Mouse (Mus musculus) bone marrow macrophage, adult 2 months (primary cell): Measurements from ENCODE around the gene Arfgef3. TPM values are rescaled to one million over a fixed set of nuclear protein-coding genes. Genes with fewer than 3 reads are reported as not detected.
A peak's percentile ranks its signal among the peaks of the same experiment; 100 is the strongest.

Source experiments
- H3K27ac ChIP-seq: 2 replicates; pipeline ENCODE4 v1.5.1; 2012; ENCODE audit warnings: low read depth, low read length; ENCODE audit not compliant: insufficient read depth
- H3K4me1 ChIP-seq: 2 replicates; pipeline ENCODE4 v1.6.1; 2012; ENCODE audit warnings: low read length; ENCODE audit not compliant: control insufficient read depth, insufficient read depth
- H3K4me3 ChIP-seq: 2 replicates; pipeline ENCODE4 v1.5.1; 2012; ENCODE audit warnings: mild to moderate bottlenecking, low read length, moderate library complexity; ENCODE audit not compliant: insufficient read depth
- CTCF ChIP-seq: IDR thresholded peaks from 2 replicates; pipeline ENCODE4 v1.5.1; 2012; ENCODE audit warnings: low read depth, mild to moderate bottlenecking, low read length, moderate library complexity
- POLR2A ChIP-seq: IDR thresholded peaks from 2 replicates; pipeline ENCODE4 v1.6.1; 2012; ENCODE audit warnings: mild to moderate bottlenecking, low read depth, low read length, borderline replicate concordance
- polyA plus RNA-seq: library from polyadenylated mRNA; stranded (reverse); fragments of >200 nt; gene quantifications from 2 replicates; pipeline ENCODE4 v1.2.4, GENCODE M21; 2012; ENCODE audit not compliant: missing spikeins, insufficient read depth, insufficient read length

Arfgef3 gene
- polyA plus RNA-seq, 1 experiment = 2.0 TPM

- H3K27ac ChIP-seq = no peak overlapping the region
- TF ChIP-seq CTCF (no peak), POLR2A (no peak)
- 0 out of 2 replicates have a peak, but pooled peaks cover 2% of the 10 kb centered on the region for H3K4me1 ChIP-seq
- no peak overlapping the region for H3K4me3 ChIP-seq
Observed at GRCm38 (mm10) chr10:18696461-18696860, 47.3 kb downstream of the Arfgef3 start.

DNA sequence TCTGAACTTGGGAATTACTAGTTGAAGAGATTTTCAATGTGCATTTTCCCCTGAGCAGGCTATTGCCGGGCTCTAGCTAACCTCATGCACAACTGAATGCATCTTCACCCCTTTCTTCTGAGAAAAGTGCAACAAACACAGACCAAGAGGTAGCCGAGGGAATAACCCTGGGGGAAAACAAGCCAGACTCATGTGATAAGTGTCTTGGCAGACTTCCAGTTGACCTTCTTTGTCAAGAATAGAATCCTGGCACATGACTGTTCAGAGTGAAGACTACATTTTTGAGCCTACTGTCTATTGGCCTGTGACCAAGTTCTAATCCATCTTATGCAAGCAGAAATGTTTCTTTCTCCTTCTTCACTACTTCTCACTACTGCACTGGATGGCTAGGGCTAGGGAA is 55.5 kb downstream of the Arfgef3 start:
- TF ChIP-seq POLR2A (no peak), CTCF (no peak)
- Histone ChIP-seq H3K4me3 (no peak overlapping the region), H3K27ac (peak overlapping the region; percentile 36), H3K4me1 (peaks cover 11% of the 10 kb centered on the region)

GRCm38 (mm10) chr10:18681385-18681954 is 62.3 kb downstream of the Arfgef3 start:
- TF ChIP-seq CTCF (no peak), POLR2A (no peak)
- Histone ChIP-seq H3K4me3 (no peak overlapping the region), H3K27ac (no peak overlapping the region), H3K4me1 (no peaks in the 10 kb centered on the region)

DNA sequence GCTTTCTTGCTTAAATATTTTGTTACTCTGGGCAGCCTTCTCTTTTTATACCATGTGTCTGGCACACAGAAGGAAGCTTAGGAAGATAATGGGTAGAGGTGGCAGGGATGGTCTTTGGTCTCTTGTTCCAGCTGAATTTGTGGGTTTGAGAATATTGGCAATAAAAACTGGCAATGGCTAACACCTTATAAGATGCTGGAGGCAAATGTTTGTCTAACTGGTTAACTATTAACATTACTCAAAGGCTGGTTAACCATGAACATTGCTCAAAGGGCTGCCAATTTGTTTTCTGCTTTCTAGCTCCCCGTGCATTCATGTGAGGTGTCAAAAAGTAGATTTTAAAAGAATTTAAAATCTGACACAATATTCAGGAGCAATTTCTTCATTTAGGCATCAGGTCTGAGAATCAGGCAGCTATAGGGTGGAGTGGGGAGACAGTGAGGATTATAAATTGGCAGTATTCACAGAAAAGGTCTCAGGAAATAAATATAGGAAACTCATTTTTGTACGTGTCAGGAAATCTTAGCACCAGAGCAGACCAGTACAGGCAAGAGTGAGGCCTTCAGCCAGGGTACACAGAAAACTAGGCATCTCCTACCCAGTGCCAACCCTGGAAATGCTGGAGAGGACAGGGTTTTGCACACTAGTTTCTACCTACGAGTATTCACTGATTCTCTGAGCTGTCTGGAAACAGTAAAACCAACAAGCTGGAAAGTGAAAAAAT is 62.9 kb downstream of the Arfgef3 start:
- H3K4me3 ChIP-seq = no peak overlapping the region
- H3K27ac ChIP-seq = no peak overlapping the region
- H3K4me1 ChIP-seq = no peaks in the 10 kb centered on the region
- TF ChIP-seq POLR2A = no peak
- TF ChIP-seq CTCF = no peak

DNA sequence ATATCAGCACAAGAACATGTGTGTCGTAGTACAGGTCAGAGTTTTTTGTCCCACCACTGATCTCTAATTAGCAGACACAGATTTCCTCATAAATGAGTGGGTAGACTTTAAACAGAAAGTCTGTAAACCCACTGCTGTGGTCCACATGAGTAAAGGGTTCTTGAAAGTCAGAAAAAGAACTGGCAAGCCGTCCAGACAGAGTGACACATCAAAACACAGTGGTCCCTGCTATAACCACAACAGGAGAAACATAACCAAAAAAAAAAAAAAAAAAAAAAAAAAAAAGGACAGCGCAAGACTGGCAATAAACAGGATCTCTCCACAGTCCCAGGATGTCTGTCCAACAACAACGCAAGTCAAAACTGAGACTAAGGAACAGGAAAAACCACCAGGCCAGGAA is 64.9 kb downstream of the Arfgef3 start:
- Histone ChIP-seq H3K4me3 (no peak overlapping the region), H3K4me1 (no peaks in the 10 kb centered on the region), H3K27ac (no peak overlapping the region)
- TF ChIP-seq CTCF = no peak
- TF ChIP-seq POLR2A = no peak

DNA sequence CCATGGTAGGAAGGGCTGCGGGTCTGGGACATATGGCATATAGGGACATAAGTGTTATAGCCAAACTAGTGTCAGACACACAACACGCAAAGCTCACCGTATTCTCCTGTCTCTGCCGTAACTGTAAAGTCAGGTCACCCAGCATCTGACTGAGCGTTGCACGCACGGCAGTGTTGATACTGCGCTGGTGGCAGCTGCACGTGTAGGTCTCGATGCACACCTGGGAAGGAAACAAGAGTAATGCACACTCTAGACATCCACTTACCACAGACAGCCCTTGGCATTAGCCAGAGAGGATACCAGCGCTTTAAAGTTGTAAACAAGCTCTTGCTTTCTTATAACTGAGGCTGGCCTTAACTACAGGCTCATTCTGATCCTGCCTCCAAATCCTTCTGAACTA is 79.0 kb downstream of the Arfgef3 start:
- no peak for TF ChIP-seq POLR2A
- no peak for TF ChIP-seq CTCF
- Histone ChIP-seq H3K27ac (no peak overlapping the region), H3K4me3 (no peak overlapping the region), H3K4me1 (no peaks in the 10 kb centered on the region)

DNA sequence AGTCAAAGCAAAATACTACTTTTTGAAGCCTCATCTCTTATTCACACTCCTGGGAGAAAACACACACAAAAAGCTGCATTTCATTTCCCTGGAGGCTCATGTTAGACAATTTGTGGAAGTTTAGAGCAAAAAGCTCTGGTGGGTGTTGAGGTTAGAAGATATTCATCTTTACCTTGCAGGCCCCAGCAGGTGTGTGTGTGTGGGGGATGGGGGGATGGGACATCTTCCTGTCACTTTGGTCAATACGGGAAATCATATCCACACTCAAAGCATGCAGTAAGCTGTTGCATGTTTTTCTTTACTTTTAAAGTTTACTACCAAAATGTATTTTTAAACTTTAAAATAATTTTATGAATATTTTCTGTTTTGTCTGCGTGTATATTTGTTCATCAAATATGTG is 79.7 kb downstream of the Arfgef3 start:
- Histone ChIP-seq H3K4me3 (no peak overlapping the region), H3K27ac (no peak overlapping the region)
- no peak for TF ChIP-seq CTCF
- no peak for TF ChIP-seq POLR2A

DNA sequence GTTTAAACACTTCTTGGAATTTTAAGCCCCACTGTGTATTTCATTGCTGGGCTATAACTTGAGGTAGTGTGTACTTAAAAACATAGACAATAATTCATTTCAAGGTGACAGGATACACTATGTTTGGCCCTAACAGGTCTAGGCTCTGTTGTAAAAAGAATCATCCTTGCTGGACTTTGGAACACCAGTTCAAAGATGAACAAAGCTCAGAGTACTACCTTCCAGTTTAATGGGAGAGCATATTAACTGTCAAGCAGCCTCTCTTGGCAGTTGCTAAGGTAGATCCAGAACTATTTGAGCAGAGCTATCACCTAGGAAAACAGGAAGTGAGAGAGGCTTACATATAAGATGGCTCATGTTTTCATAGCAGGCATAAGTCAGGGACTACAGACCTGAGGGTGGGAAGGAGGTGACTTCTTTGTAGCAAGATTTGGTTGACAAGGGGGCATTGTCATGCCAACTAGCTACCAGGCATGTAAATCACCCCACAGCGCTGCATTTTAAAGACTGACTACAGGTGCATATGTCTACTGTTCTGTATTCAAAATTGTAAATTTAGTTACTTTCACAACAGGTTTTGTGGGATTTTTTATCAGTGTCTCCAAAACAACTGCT is 82.0 kb downstream of the Arfgef3 start:
- no peak overlapping the region for H3K27ac ChIP-seq
- H3K4me3 ChIP-seq = no peak overlapping the region
- H3K4me1 ChIP-seq = no peaks in the 10 kb centered on the region
- TF ChIP-seq CTCF (no peak), POLR2A (no peak)

More for the DNA sequence above, 79.7 kb downstream of the Arfgef3 start:
- H3K4me1 ChIP-seq = no peaks in the 10 kb centered on the region

- Histone ChIP-seq H3K27ac (no peak overlapping the region), H3K4me1 (no peaks in the 10 kb centered on the region), H3K4me3 (no peak overlapping the region)
- no peak for TF ChIP-seq CTCF
- no peak for TF ChIP-seq POLR2A
Observed at GRCm38 (mm10) chr10:18660998-18661397, 82.8 kb downstream of the Arfgef3 start.

DNA sequence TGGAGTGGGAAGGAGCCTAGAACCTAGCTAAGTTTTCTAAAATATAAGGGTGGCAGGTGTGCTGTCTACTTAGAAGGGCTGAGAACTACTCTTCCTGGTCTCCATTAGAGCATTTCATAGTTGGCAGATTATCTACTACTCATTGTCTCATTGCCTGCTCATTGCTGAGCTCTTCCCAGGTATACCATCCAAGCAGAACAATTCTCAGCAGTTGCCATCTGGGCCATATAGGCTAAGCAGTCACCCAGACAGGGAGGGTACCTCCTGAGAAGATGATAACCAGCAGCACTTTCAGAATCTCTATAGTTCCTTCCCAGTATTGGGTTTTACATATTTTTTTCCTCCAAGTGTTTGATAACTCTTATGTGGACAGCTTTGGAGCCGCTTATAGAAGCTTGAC is 86.2 kb downstream of the Arfgef3 start:
- no peak for TF ChIP-seq POLR2A
- TF ChIP-seq CTCF = no peak
- H3K4me3 ChIP-seq = no peak overlapping the region
- H3K4me1 ChIP-seq = no peaks in the 10 kb centered on the region

GRCm38 (mm10) chr10:18647069-18647468 is 96.7 kb downstream of the Arfgef3 start:
- TF ChIP-seq CTCF (no peak), POLR2A (no peak)
- Histone ChIP-seq H3K4me1 (no peaks in the 10 kb centered on the region), H3K4me3 (no peak overlapping the region), H3K27ac (no peak overlapping the region)

More for the DNA sequence above, 86.2 kb downstream of the Arfgef3 start:
- H3K27ac ChIP-seq = no peak overlapping the region
